Mouse (Mus musculus): Measurements from ENCODE around the gene Gm9745.

GRCm38 (mm10) chr13:8992231-8992630 lies 44.2 kb upstream of the Gm9745 start:
- no peak for TF ChIP-seq EP300 (IDR thresholded peaks at IDR 0.05)
- no peak for TF ChIP-seq CTCF (IDR thresholded peaks at IDR 0.05)
